Mouse (Mus musculus): Measurements from ENCODE around the gene Polr2a. TPM values are rescaled to one million over a fixed set of nuclear protein-coding genes. Genes with fewer than 3 reads are reported as not detected.

Gene Polr2a
- polyA plus RNA-seq, 1 experiment from 2014 or later = 10.9 TPM

DNA sequence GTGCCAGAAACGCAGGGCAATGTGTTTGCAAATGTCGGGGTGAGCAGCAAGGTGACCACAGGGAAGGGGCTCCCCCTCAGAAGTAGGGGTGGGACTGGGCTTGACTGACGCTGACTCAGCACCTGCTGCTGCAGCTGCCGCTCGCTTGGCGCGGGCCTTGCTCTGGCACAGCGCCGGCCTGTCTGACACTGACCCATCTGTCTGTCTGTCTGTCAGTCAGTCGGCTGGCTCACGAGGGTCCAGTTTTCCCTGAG is 41.6 kb upstream of the Polr2a start:
- no peak for ATAC-seq (replicated peaks; ENCODE audit: insufficient number of reproducible peaks, insufficient read depth, low FRiP score, low read depth)
- H3K4me1 ChIP-seq (replicated peaks) = peaks cover 70% of the 10 kb centered on the region
- peak overlapping the region; percentile 97 for H3K4me2 ChIP-seq
- peak overlapping the region; percentile 57; the same call in 1 of the 2 replicates for H3K9ac ChIP-seq
- no peaks in the 10 kb centered on the region for H3K9me3 ChIP-seq (replicated peaks)
- H3K36me3 ChIP-seq = no peaks in the 10 kb centered on the region
- H3K27ac ChIP-seq = peak overlapping the region; percentile 72
- peak overlapping the region; percentile 62 for H3K4me3 ChIP-seq
- WGBS = 4% methylated on average over 11 of the region's 11 CpGs
- H3K27me3 ChIP-seq = peaks cover 20% of the 10 kb centered on the region

DNA sequence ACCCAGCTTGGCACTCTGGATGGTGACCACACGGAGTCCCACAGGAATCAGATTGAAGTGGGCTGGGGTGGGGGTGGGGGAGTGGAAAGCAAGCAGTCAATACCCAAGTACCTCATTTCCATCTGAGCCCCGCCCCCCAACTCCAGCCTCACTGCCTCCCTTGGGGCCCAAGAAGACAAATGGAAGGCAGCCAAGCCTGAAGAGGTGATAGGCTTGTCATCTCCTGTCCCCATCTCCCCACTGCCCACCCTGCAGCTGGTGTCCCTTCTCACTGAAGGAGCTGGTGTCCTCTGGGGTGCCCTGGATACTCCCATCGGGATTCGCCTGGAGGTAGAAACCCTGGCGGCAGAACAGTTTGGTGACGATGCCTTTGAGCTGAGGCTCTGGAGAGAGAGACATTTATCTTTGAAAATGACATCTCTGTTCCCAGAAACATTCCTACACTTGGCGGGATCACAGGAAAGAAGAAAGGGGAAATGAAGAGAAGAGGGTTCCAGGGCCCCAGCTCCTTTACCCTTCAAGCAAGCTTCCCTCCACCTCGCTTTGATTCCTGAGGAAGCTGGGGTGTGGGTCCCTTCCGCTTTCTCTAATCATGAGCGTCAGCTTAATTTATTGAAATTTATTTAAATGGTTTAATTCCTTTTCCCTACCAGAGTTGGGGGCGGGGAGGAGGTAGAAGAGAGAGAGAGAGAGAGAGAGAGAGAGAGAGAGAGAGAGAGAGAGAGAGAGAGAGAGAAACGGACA is 41.1 kb upstream of the Polr2a start:
- Histone ChIP-seq H3K9me3 (replicated peaks) (no peaks in the 10 kb centered on the region), H3K4me1 (replicated peaks) (peaks cover 65% of the 10 kb centered on the region), H3K9ac (no peak overlapping the region), H3K27ac (peak overlapping the region; percentile 72; the same call in 1 of the 2 replicates), H3K4me3 (peak overlapping the region; percentile 62), H3K27me3 (peaks cover 15% of the 10 kb centered on the region), H3K4me2 (peak overlapping the region; percentile 97), H3K36me3 (no peaks in the 10 kb centered on the region)
- ATAC-seq (replicated peaks; ENCODE audit: insufficient number of reproducible peaks, insufficient read depth, low FRiP score, low read depth) = no peak
- 36% methylated on average over 12 of the region's 12 CpGs for WGBS

DNA sequence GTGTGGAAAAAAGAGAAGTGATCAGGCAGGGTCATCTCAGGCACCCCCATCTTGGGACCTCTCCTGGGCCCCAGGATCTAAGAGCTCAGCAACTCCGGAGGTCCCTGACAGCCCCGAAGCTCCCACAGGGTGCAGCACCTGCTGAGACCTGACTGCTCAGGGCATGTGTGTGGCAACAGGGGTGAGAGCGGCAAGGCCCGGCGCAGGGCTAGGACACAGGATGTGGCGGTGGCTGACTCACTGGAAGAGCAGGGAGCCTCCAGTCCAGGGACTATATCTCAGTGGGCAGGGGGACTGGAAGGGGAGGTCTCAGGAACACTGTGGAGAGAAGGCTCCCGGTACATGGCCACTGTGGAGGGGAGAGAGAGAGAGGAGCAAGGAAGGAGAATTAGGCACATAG is 39.5 kb upstream of the Polr2a start:
- Histone ChIP-seq H3K27ac (no peak overlapping the region), H3K27me3 (peaks cover 14% of the 10 kb centered on the region), H3K9ac (no peak overlapping the region), H3K4me2 (no peak overlapping the region), H3K36me3 (no peaks in the 10 kb centered on the region), H3K4me1 (replicated peaks) (peaks cover 49% of the 10 kb centered on the region), H3K9me3 (replicated peaks) (no peaks in the 10 kb centered on the region), H3K4me3 (no peak overlapping the region)
- 70% methylated on average over 7 of the region's 7 CpGs for WGBS
- ATAC-seq (replicated peaks; ENCODE audit: insufficient number of reproducible peaks, insufficient read depth, low FRiP score, low read depth) = no peak

DNA sequence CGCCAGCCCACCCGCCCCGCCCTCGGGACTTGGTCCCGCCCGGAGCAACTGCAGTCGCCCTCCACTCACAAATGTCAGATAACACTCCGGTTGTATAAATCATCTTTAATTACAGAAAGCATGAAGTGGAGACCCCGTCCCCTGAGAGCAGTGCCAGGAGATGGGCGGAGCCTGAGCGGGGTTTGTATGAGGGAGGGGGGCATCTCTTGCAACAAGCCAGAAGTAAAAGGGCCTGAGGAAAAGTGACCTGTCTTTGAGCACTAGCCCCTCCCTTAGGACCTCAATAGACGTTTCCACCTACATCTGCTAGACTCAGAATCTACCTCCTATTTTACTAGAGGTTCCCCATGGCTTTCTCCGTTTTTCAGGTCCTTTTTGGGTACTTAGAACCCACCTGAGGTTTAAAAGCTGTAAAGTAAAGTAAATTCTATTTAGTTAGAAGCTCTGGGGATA is 37.6 kb upstream of the Polr2a start:
- peaks cover 30% of the 10 kb centered on the region for H3K4me1 ChIP-seq (replicated peaks)
- no peaks in the 10 kb centered on the region for H3K36me3 ChIP-seq
- no peak overlapping the region for H3K27ac ChIP-seq
- peak overlapping the region; percentile 96 for H3K4me2 ChIP-seq
- no peak for ATAC-seq (replicated peaks; ENCODE audit: insufficient number of reproducible peaks, insufficient read depth, low FRiP score, low read depth)
- H3K4me3 ChIP-seq = peak overlapping the region; percentile 66
- no peaks in the 10 kb centered on the region for H3K9me3 ChIP-seq (replicated peaks)
- peaks cover 9% of the 10 kb centered on the region for H3K27me3 ChIP-seq
- H3K9ac ChIP-seq = peak overlapping the region; percentile 59; the same call in 1 of the 2 replicates
- WGBS = 4% methylated on average over 13 of the region's 13 CpGs

DNA sequence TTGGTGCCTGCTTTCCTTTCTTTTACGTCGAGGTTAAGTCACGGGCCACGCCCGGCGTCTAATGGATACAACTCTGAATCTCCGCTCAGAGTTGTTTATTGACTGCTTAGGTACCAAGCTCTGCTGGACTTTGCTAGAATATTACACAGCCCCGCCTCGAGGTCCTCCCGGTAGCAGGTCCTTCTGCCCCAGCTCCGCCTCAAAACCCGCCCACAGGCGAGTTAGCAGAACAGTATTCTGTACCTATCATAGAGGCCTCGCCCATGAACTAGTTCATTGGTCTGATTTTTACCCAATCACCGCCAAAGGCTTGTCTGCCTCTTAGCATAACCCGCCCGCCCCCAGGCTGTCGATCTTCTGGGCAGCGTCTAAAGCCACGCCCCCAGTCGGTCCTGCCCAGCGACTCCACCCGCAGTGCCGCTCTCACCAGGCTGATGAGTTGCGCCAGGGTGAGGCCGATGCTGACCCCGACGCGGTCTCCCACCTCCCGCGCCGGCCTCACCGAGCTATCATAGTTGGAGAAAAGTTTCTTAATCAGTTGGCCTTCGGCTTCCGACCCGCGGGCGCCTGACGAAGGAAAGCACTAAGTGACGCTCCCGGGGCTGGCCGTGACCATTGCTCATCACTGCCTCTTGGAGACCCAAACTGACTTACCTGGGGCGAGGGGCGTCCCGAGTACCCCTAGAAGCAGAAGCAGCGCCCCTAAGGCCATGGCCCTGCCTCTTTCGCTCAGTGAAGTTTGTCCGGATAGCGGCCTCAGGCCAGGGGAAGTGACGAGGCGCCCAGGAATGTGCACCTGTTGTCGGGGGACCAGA is 36.9 kb upstream of the Polr2a start, which contains the start of gene Chrnb1:
Gene Chrnb1 (minus strand): TSS at position 776 of the 815 bp plus-strand sequence.
- 2% methylated on average over 52 of the region's 52 CpGs for whole genome bisulfite sequencing
- H3K4me2 ChIP-seq = peak within 1 kb of the TSS; percentile 96
- no peaks in the 10 kb centered on the region for H3K36me3 ChIP-seq
- ATAC-seq (replicated peaks; ENCODE audit: insufficient number of reproducible peaks, insufficient read depth, low FRiP score, low read depth) = peak; percentile 95
- H3K27me3 ChIP-seq = peaks cover 7% of the 10 kb centered on the region
- H3K9ac ChIP-seq = peak within 1 kb of the TSS; percentile 59
- H3K4me3 ChIP-seq = peak within 1 kb of the TSS; percentile 66
- no peaks in the 10 kb centered on the region for H3K9me3 ChIP-seq (replicated peaks)
- H3K4me1 ChIP-seq (replicated peaks) = peaks cover 24% of the 10 kb centered on the region
- H3K27ac ChIP-seq = peak within 1 kb of the TSS; percentile 62

- no peaks in the 10 kb centered on the region for H3K36me3 ChIP-seq
- H3K9ac ChIP-seq = no peak overlapping the region
- H3K27me3 ChIP-seq = peaks cover 4% of the 10 kb centered on the region; the same call in 1 of the 2 replicates
- no peak overlapping the region for H3K27ac ChIP-seq
- H3K4me1 ChIP-seq (replicated peaks) = peaks cover 11% of the 10 kb centered on the region
- no peak overlapping the region for H3K4me3 ChIP-seq
- no peak overlapping the region for H3K4me2 ChIP-seq
- WGBS = 62% methylated on average over 5 of the region's 5 CpGs
- ATAC-seq (replicated peaks; ENCODE audit: insufficient number of reproducible peaks, insufficient read depth, low FRiP score, low read depth) = no peak
- no peaks in the 10 kb centered on the region for H3K9me3 ChIP-seq (replicated peaks)
Observed at GRCm38 (mm10) chr11:69793429-69793828, 35.0 kb upstream of the Polr2a start.

DNA sequence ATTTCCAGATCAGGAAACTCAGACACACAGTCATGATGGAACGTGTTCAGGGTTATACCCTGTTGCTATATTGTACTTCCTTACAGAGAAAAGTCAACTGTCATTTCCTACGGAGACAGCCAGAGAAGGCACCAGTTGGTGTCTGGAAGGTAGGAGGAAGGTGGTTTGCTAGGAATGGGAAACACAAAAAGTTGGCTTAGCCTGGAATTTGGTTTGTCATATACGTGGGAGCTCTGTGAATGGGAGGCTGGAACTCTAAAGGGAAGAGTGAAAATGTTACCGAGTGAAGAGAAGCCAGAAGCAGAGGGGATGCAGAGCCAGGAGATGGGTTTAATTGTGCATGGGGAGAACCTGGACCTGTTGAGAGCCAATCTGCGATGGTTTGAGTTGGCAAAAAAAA is 33.0 kb upstream of the Polr2a start:
- Histone ChIP-seq H3K4me1 (replicated peaks) (peaks cover 11% of the 10 kb centered on the region), H3K27me3 (no peaks in the 10 kb centered on the region), H3K9ac (no peak overlapping the region), H3K27ac (no peak overlapping the region), H3K4me3 (no peak overlapping the region), H3K36me3 (no peaks in the 10 kb centered on the region), H3K9me3 (replicated peaks) (no peaks in the 10 kb centered on the region), H3K4me2 (no peak overlapping the region)
- WGBS = 60% methylated on average over 5 of the region's 5 CpGs
- ATAC-seq (replicated peaks; ENCODE audit: insufficient number of reproducible peaks, insufficient read depth, low FRiP score, low read depth) = no peak

DNA sequence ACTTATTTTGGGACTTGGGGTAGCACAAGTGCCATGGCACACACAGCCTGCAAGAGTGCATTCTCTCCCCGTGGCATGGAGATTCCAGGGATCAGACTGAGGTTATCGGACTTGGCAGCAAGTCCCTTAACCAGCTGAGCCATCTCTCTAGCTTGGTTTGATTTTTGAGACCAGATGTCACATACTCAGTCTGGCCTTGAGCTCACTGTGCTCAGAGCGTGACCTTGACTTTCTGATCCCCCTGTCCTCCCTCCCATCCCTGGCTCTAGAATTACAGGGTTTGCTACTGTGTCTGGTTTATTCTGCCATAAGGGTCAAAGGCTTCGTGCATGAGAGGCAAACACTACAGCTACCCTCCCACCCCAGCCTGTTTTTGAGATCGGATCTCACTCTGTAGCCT is 31.0 kb upstream of the Polr2a start:
- H3K9ac ChIP-seq = no peak overlapping the region
- no peak overlapping the region for H3K4me2 ChIP-seq
- no peak overlapping the region for H3K4me3 ChIP-seq
- H3K4me1 ChIP-seq (replicated peaks) = peaks cover 7% of the 10 kb centered on the region; the same call in 1 of the 2 replicates
- H3K9me3 ChIP-seq (replicated peaks) = no peaks in the 10 kb centered on the region
- no peaks in the 10 kb centered on the region for H3K36me3 ChIP-seq
- H3K27me3 ChIP-seq = no peaks in the 10 kb centered on the region
- 45% methylated on average over 5 of the region's 5 CpGs for WGBS
- ATAC-seq (replicated peaks; ENCODE audit: insufficient number of reproducible peaks, insufficient read depth, low FRiP score, low read depth) = no peak
- H3K27ac ChIP-seq = no peak overlapping the region

DNA sequence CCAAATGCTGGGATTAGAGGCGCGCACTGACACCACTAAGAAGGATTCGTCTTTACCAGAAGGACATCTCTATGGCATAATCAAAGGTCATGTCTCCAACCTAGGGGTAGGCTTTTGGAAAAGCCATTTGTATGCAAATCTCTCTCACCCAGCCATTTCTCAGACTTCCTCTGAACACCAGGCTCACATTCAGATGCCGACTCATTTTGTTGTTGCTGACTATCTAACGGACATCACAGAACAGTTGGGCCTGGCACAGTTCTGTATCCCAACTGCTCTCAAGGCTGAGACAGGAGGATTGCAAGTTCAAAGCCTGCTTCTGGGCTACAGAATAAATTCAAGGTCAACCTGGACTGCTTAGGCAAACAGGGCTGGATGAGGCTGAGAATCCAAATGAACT is 28.9 kb upstream of the Polr2a start:
- Histone ChIP-seq H3K27ac (no peak overlapping the region), H3K27me3 (no peaks in the 10 kb centered on the region), H3K4me3 (no peak overlapping the region), H3K36me3 (no peaks in the 10 kb centered on the region), H3K9me3 (replicated peaks) (no peaks in the 10 kb centered on the region), H3K4me2 (no peak overlapping the region), H3K4me1 (replicated peaks) (peaks cover 7% of the 10 kb centered on the region; the same call in 1 of the 2 replicates), H3K9ac (no peak overlapping the region)
- no peak for ATAC-seq (replicated peaks; ENCODE audit: insufficient number of reproducible peaks, insufficient read depth, low FRiP score, low read depth)
- 86% methylated on average over 5 of the region's 5 CpGs for WGBS

GRCm38 (mm10) chr11:69784793-69785272 is 26.4 kb upstream of the Polr2a start:
- Histone ChIP-seq H3K9me3 (replicated peaks) (no peaks in the 10 kb centered on the region), H3K4me2 (peak overlapping the region; percentile 57), H3K9ac (no peak overlapping the region), H3K4me3 (peak overlapping the region; percentile 30), H3K27me3 (no peaks in the 10 kb centered on the region), H3K4me1 (replicated peaks) (peaks cover 7% of the 10 kb centered on the region; the same call in 1 of the 2 replicates), H3K27ac (no peak overlapping the region), H3K36me3 (no peaks in the 10 kb centered on the region)
- 26% methylated on average over 15 of the region's 15 CpGs for WGBS
- ATAC-seq (replicated peaks; ENCODE audit: insufficient number of reproducible peaks, insufficient read depth, low FRiP score, low read depth) = no peak

DNA sequence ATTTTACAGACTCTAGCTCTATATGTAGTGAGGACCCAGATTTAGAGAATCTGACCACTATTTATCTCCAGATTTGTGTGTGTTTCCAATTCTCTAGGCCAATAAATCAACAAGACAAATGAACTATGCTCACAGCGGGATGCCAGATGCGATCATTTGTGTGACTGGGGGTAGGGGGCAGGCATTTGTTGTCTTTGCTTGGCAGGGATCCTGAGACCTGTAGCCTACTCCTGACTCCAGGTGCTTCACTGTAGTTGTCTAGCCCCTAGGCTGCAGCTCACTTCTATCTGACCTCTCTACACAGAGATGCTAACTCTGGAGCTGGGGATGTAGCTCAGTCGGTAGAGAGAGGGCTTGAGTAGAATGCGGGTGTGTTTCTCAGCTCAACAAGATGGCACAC is 23.4 kb upstream of the Polr2a start:
- no peak overlapping the region for H3K9ac ChIP-seq
- no peak overlapping the region for H3K4me2 ChIP-seq
- H3K4me1 ChIP-seq (replicated peaks) = peaks cover 26% of the 10 kb centered on the region
- H3K27ac ChIP-seq = no peak overlapping the region
- no peaks in the 10 kb centered on the region for H3K36me3 ChIP-seq
- no peaks in the 10 kb centered on the region for H3K27me3 ChIP-seq
- H3K9me3 ChIP-seq (replicated peaks) = no peaks in the 10 kb centered on the region
- no peak for ATAC-seq (replicated peaks; ENCODE audit: insufficient number of reproducible peaks, insufficient read depth, low FRiP score, low read depth)
- 36% methylated on average over 4 of the region's 4 CpGs for WGBS
- no peak overlapping the region for H3K4me3 ChIP-seq

All from heart, embryonic 15.5 days (tissue).